Mouse (Mus musculus): ENCODE measurements around the gene Sgta. TPM values are rescaled to one million over a fixed set of nuclear protein-coding genes. Genes with fewer than 3 reads are reported as not detected.

Gene Sgta
- total RNA-seq, 1 experiment from 2014 or later = 215 TPM

DNA sequence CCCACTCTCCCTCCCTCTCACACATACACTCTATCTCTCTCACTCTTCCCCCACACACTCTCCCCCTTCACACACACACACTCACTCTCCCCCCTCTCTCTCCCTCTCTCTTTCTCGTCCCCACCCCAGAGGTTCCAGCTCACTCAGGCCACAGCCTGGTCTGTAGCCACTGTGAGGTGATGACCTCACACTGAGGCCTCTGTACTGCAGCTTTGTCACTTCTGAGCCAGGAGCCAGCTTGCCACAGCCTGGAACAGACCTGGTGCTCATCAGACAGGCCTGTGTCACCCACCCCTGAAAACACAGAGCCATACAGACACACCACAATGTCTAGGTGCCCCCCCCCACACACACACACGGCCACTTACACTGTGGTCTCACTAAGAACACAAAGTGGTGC, 39.8 kb downstream of the Sgta start:
- no peak for DNase-seq

DNA sequence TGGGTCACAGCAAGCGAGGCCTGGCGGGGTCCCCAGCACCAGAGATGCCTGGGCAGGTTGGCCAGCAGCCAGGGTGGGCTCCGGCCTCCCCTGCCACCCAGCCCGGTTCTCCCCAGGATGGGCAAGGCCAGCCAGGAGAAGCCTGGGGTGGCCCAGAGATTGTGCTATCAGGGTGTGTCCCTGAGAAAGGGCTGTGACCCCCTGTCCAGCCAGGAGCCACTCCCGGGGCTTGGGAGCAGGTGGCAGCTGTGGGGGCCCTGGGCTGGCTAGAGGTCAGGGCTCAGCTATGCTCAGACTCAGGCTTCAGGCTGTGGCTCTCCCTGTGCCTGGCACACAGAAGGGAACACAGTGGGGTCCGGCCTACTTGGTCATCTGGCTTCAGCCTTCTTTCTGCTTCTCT, 40.3 kb downstream of the Sgta start:
- no peak for DNase-seq

DNA sequence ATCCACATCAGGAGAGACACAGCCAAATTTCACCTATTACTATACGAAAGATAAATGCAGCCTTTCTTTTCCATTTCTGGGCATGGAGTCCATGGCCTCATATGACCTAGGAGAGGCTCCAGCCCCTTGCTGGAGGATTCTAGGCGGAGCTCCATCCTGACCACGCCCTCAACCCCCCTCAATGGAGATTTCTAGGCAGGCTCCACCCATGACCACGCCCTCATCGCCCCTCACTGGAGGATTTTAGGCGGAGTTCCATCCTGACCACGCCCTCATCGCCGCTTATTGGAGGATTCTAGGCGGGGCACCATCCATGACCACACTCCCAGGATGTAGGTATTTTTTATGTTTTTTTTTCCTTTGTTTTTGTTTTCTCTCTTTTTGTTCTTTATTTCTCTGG, 41.7 kb downstream of the Sgta start:
- peak; percentile 74 for DNase-seq

DNA sequence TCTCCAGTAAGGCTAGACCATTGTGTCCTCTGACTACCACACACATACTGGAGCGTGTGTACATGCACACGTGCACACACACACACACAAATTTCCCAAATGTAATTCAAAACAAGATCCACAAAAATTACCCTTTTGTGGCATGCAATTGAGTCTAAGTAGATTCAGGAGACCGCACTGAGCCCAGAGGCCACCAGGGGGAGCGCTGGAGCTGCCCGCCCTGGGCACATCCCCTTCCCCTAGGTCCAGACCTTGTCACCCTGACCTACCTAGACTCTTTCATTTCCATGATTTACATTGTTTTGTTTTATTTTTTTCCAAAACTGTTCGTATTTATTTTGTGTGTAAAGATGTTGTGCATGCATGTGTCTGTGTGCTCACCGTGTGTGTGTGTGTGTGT, 43.3 kb downstream of the Sgta start:
- peak; percentile 79 for DNase-seq

DNA sequence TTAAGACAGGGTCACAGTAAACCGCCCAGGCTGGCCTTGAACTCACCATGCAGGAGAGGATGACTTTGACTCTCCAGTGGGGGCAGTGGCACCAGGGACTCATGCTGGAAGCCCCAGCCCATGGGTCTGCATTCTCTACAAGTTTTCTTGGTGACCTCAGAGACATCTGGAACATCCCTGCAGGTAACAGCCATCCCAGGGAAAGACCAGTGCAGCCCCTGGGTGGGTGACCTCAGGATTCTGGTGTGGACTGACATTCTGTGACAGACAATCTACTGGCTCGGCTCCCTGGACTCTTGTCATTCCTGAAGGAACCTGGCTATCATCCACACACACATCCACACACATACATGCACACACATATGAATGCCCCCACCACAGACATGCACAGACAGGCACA, 44.3 kb downstream of the Sgta start:
- no peak for DNase-seq

DNA sequence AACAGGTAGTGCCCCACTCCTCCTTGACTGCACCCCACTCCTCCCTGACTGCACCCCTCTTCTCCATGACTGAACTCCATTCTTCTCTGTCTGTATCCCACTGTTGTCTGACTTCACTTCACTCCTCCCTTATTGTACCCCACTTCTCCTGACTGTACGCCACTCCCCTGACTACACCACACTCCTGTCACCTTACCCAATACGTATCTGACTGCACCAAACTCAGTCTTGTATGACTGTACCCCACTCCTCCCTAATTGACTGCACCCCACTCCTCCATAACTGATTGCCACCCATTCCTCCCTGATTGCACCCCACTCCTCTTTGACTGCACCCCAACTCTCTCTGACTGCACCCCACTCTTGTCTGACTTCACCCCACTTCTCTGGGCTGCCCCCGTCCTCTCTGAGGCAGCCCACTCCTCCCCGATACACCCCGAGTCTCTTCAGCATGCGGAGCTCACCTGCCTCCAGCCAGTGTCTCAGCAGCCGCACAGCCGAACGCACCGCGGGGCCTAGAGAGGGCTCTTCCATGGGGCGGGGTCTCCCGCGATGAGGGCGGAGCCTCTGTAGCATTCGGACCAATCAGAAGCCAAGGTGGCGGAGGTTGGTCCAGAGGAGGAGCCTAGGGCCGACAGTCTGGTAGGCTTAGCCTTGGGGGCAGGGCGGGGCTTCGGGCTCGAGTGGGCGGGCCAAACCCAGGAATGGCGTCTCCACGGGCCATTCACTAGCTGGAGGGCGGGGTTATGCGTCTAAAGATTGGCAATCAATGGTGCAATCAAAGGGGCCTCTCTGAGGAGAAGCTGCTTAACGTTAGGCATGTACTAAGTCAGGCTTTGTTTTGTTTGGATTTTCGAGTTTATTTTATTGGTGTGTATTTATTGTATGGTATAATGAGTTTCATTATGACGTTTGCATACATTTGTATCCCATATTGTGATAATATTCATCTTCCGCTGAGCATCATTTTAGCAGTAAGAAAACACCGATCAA, 45.3 kb downstream of the Sgta start, which contains the start of gene Gng7:
TSS of gene Gng7 (minus strand) at position 553 of the 992 bp plus-strand sequence.
- peak; percentile 99 for DNase-seq

DNA sequence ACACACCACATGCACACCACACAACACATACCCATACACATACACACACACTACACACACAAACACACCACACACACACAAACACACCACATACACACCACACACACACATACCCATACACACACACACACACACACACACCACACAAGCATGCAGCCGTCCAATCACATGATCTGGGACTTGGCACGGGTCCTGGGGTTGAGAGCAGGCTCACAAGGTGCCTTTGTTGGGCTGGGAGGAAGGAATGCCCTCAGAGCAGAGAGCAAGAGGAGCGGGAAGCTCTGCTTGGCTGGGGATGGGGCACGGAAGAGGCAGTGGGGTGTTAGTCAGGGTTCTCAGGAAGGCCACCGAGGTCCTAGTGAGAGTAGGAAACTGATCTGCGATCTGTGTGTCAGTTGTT, 49.1 kb downstream of the Sgta start:
- DNase-seq = no peak

DNA sequence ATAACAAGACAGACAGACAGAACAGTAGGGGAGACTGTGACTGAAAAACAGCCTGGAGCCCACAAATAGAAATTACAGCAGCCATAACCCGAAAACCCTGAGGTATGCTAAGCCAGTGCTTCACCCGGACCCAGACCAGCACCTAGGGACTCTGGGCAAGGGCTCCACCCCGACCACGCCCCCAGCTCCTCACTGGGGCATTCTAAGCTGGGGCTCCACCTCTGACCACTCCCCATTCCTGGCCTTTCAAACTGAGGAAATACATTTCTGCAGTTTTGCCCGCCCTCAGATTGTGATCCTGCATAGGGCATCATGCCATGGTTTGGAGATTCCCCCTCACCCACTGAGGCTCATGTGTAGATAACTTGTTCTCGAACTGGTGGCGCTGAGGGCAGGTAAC, 52.7 kb downstream of the Sgta start:
- DNase-seq = peak; percentile 44

DNA sequence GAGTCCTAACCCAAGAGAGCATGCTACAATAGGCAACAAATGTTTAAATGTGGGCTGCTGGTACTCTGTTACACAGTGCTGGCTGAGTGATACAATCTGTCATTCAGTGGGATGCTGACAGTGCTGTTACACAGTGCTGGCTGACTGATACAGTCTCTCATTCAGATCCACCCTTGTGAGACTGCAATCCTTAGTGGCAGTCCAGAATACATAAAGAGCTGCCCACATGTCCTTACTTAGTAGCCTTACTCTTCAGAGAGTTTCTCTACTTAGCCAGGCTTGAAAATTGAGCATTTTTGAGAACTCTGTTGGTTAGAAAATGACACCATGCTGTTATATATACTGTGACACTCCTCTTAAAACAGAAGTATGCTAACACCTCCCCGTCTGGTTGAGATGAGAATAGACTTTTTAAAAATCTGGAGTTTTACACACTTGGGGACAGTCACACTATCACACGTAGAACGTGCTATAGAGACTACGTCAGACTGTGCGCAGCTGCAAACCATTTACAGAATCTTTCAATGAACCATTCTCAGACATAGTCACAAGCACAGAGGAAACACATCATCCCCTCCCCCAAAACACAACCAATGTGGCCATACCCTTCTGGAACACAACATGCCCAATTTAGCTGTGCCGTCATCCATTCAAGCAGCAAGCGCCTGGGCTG, 53.8 kb downstream of the Sgta start:
- no peak for DNase-seq

DNA sequence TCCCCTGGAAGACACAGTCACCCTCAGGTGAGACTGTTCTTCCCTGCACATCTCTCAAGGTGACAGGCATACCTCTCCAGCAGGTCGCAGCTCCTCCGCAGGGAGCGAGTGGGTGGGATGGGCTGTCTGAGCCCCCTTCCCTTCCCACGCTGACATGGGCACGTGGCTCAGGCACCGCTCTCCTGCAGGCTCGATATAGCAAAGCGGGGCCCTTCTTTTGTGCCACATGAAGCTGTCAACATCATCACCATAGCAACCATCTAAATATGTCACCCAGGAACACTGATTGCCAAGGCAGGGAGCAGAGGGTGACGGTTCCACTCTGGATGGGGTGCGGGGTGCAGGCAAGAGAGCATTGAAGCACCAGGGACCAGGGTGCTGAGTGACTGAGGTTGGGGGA, 58.8 kb downstream of the Sgta start:
- DNase-seq = no peak

DNA sequence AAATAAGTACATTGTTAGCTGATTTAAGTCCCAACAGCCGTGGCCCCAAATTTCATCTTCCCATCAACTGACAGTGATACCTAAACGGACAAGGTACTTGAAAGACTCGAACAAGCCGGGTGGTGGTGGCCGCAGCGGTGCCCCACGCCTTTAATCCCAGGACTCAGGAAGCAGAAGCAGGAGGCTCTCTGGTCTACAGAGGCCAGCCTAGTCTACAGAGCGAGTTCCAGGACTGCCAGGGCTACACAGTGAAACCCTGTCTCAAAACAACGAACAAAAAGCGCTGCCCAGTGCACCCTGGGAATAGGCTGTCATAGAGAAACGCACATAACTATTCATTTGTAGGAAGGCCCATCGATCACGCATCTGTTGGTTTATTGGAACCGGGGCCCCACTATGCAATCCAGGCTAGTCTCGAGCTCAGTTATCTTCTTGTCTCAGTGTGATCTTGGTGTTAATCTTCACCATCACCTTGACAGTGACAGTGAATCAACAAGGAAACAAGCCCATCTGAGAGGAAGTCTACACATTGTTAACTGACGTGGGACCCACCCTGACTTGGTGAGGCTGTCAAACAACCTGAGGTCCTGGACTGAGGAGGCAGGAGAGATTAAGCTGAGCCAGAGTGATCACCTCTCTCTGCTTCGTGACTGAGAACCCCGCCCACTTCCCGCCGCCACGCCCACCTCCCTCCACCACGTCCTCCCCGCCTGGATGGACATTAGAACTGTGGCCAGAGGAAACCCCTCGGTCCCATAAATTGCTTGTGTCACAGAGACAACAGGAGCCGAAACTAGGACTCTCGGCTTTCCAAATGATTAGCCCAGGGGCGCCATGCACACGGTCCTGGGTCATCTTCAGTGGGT, 59.6 kb downstream of the Sgta start:
- DNase-seq = no peak

DNA sequence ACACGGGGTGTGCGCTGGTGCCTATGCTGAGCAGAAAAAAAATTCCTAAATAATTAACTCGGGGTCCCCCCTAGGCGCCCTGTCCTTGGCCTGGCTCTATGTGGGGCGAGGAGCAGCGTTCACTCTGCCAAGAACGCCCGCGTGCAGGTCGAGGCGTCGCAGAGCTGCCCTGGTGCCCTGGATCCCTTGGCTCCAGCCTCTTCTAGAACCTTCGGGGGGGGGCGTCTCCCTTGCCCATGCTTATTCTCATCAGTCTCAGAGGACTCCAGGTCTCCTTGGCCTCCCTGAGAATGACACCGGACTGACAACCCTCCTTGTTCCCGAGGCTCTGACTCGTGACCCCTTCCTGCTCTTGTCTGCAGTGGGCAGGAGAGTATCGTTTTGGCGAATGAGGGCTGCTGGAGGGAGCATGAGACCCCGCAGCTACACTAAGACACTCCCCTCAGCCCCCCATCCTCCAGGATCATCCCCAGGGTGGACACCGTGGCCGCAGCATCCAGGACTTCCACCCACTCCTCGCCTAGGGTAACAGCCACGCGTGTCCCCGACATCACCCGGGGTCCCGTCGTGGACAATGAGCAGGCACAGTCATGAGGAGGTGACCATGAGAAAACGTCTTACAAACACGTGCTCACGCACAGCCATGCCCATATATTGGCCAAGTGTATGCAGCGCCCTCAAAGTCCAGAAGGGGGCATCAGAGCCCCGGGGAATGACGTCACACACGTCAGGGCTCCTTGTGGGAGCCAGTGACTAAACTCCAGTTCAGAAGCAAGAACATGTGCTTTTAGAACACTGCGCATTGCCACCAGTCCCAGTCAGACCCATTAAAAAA, 60.4 kb downstream of the Sgta start:
- DNase-seq = peak; percentile 94

DNA sequence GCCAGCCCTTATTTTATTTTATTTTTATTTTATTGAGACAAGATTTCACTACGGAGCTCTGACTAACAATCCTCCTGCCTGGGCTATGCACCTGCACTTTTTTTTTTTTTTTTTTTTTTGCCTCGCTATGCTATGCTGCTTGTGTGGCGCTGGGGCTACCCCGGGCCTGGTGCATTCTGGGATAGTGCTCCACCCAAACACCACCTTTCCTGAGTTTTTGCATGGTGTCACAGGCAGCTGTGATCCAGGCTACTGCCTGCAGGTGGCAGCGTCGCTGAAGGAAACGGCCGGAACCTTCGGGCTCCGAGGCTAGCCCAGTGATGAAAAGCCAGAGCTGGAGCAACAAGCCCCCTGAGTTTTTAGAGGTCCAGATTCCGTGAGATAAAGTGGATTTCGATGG, 61.2 kb downstream of the Sgta start:
- DNase-seq = peak; percentile 73

DNA sequence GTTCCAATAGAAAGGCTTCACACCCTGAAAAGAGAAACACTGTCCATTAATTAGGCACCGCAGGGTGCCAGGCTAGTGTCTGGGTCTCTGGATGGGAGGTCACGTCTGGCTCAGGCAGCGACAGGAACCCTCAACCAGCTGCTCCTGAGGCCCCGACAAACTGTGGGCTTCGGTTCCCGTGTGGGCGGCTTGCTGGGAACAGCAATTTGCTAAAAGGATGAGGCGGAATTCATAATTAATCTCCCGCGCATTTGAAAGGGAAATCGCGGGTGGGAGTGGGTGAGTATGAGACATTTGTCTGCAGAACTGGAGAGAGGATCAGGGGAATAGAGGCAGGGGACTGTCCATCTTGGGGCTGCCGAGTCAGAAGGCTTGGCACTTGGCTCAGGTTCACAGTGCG, 62.0 kb downstream of the Sgta start:
- DNase-seq = no peak

DNA sequence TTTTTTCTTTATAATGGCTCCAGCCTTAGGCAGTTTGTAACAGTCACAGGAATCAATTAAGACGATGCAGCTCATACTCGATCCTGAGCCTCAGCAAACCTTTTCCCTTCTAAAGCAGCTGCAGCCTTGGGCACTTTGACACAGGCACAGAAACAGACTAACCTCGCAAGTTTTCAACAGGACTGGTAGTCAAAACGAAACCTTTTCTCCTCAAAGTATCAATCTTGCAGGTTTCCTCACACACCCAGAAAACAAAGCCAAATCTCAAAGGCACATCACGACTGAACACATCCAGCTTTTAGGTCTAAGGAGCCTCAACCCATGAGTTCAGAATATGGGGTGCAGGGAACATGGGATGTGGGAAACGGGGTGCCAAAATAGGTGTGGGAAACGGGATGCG, 62.6 kb downstream of the Sgta start:
- no peak for DNase-seq

DNA sequence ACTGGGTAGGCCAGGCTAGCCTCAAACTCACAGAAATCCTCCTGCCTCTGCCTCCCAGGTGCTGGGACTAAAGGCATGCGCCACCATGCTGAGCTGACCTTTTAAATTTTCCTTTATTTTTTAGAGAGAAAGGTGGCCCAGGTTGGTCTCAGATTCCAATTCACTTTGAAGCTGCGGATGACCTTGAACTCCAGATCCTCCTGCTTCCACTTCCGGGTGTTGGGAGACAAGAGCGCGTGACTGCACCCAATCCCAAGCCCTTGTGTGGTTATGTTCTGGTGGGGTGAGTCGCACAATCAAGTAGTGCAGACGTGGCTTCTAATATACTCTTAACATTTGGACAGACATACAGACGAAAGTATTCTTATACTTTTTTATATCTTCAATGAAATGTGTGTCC, 63.5 kb downstream of the Sgta start:
- DNase-seq = no peak

DNA sequence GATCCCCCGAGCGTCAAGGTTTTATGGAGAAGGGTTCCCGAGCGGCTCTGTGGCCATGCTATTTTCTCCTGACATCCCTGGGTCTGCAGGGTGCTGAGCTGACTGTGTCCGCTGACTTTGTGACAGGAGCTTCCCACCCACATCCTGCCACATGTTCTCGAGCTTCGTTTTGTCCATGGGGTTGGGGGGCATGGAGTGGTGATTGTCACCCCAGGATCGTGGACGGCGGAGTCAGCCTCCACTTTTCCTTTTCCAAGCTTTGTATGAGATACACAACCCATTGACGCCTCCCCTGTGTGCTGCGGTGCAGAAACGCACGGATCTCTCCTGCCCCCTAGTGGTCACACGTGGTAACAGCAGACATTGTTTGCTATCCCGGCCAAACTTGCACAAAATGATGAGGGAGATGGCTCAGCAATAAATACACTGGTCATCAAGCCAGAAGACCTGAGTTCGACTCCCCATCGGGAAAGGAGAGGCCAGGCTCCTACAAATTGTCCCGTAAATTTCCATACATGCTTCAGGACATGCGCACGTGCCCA, 64.8 kb downstream of the Sgta start:
- DNase-seq = peak; percentile 89

DNA sequence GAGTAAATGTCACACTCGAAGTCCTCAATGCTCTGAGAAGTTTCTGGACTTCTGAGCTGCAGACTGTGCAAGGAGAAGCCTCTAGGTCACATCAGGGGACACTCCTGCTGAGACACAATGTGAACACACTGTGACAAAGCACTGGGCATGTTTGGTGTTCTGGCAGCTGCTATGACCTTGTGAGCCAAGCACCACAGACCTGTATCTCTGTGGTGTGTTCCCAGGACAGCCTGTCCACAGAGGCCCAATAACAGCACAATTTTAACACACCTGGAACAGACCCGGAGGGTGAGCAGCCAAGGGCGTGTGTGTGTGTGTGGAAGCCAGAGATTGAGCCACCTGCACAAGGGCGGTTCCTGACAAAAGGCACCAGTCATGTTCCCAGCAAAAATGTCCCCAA, 65.4 kb downstream of the Sgta start:
- no peak for DNase-seq

Measured in adrenal gland, postnatal 14 days (tissue).